Mouse (Mus musculus) spleen, adult 2 months (tissue): Measurements from ENCODE around the gene Coro1c.

Experiments
- CTCF ChIP-seq: fragments of 200-500 bp; IDR thresholded peaks from 2 replicates; pipeline ENCODE4 v1.5.1; 2011; ENCODE audit warnings: mild to moderate bottlenecking, inconsistent platforms; ENCODE audit not compliant: insufficient read depth, insufficient read length, insufficient replicate concordance; ENCODE audit errors: extremely low read depth
- POLR2A ChIP-seq: fragments of 200-500 bp; IDR thresholded peaks from 2 replicates; pipeline ENCODE4 v1.6.1; 2011; ENCODE audit warnings: low read depth, low read length, inconsistent platforms

- TF ChIP-seq POLR2A (no peak), CTCF (no peak)
These were observed 19.2 kb downstream of the Coro1c start for GRCm38 (mm10) chr5:113889181-113889906.
